Mouse (Mus musculus): ENCODE data around the gene Ninj2. TPM values are rescaled to one million over a fixed set of nuclear protein-coding genes. Genes with fewer than 3 reads are reported as not detected.

Gene Ninj2
- total RNA-seq, 1 experiment: 1.2 TPM

GRCm38 (mm10) chr6:120148716-120149392, 55.7 kb downstream of the Ninj2 start:
- H3K27ac ChIP-seq (ENCODE audit: insufficient read depth, low read depth, low read length, poor library complexity, severe bottlenecking): no peak overlapping the region

GRCm38 (mm10) chr6:120149458-120150120, 56.4 kb downstream of the Ninj2 start:
- in situ Hi-C loops (cut with MboI; ENCODE audit: low sequenced_read_pairs in 2 of 2, unreplicated experiment in 2 of 2): no loop called here
- Histone ChIP-seq H3K9me3 (ENCODE audit: control insufficient read depth, insufficient read depth, low read depth, low read length) (no peaks in the 10 kb centered on the region), H3K4me1 (ENCODE audit: control insufficient read depth in 2 of 2, insufficient read depth in 2 of 2, low read length in 2 of 2, poor library complexity in 1 of 2) (peaks cover 7 to 19% of the 10 kb centered on the region in 2 experiments; a peak in 3 of 4 replicates), H3K9ac (ENCODE audit: insufficient read depth, low read depth, low read length, poor library complexity, severe bottlenecking) (no peak overlapping the region), H3K27ac (ENCODE audit: insufficient read depth, low read depth, low read length, poor library complexity, severe bottlenecking) (no peak overlapping the region), H3K4me3 (ENCODE audit: insufficient read depth in 1 of 2, low read depth in 1 of 2, low read length in 2 of 2, poor library complexity in 1 of 2, severe bottlenecking in 1 of 2) (no peak overlapping the region), H3K36me3 (ENCODE audit: control insufficient read depth, insufficient read depth, low read length, poor library complexity, severe bottlenecking) (no peaks in the 10 kb centered on the region)
- TF ChIP-seq CHD2 (IDR thresholded peaks at IDR 0.05; ENCODE audit: low read depth, low read length) (no peak), ZC3H11A (IDR thresholded peaks at IDR 0.05; ENCODE audit: borderline replicate concordance, low read depth, low read length) (no peak), ZNF384 (IDR thresholded peaks at IDR 0.05; ENCODE audit: low read depth, low read length) (no peak), MAFK (IDR thresholded peaks at IDR 0.05; ENCODE audit: insufficient read depth, low read depth, low read length) (no peak), HCFC1 (IDR thresholded peaks at IDR 0.05; ENCODE audit: borderline replicate concordance, insufficient read depth, low read length) (no peak)
- DNase-seq (ENCODE audit: low read depth, low spot score): no peak

More at GRCm38 (mm10) chr6:120148716-120149392, 55.7 kb downstream of the Ninj2 start:
- no peak for DNase-seq (ENCODE audit: low read depth, low spot score)
- H3K36me3 ChIP-seq (ENCODE audit: control insufficient read depth, insufficient read depth, low read length, poor library complexity, severe bottlenecking): no peaks in the 10 kb centered on the region
- H3K4me1 ChIP-seq (ENCODE audit: control insufficient read depth in 2 of 2, insufficient read depth in 2 of 2, low read length in 2 of 2, poor library complexity in 1 of 2): peaks cover 7 to 19% of the 10 kb centered on the region in 2 experiments; a peak in 3 of 4 replicates
- in situ Hi-C loops (cut with MboI; ENCODE audit: low sequenced_read_pairs in 2 of 2, unreplicated experiment in 2 of 2): no loop called here
- H3K9me3 ChIP-seq (ENCODE audit: control insufficient read depth, insufficient read depth, low read depth, low read length): no peaks in the 10 kb centered on the region
- no peak for TF ChIP-seq MAFK (IDR thresholded peaks at IDR 0.05; ENCODE audit: insufficient read depth, low read depth, low read length)
- no peak for TF ChIP-seq CHD2 (IDR thresholded peaks at IDR 0.05; ENCODE audit: low read depth, low read length)
- no peak overlapping the region for H3K4me3 ChIP-seq (ENCODE audit: insufficient read depth in 1 of 2, low read depth in 1 of 2, low read length in 2 of 2, poor library complexity in 1 of 2, severe bottlenecking in 1 of 2)
- H3K9ac ChIP-seq (ENCODE audit: insufficient read depth, low read depth, low read length, poor library complexity, severe bottlenecking): no peak overlapping the region

- no peaks in the 10 kb centered on the region for H3K9me3 ChIP-seq (ENCODE audit: control insufficient read depth, insufficient read depth, low read depth, low read length)
- no peaks in the 10 kb centered on the region for H3K36me3 ChIP-seq (ENCODE audit: control insufficient read depth, insufficient read depth, low read length, poor library complexity, severe bottlenecking)
- no peak overlapping the region for H3K27ac ChIP-seq (ENCODE audit: insufficient read depth, low read depth, low read length, poor library complexity, severe bottlenecking)
- H3K4me3 ChIP-seq (ENCODE audit: insufficient read depth in 1 of 2, low read depth in 1 of 2, low read length in 2 of 2, poor library complexity in 1 of 2, severe bottlenecking in 1 of 2): no peak overlapping the region
- no peak for DNase-seq (ENCODE audit: low read depth, low spot score)
- peaks cover 7 to 19% of the 10 kb centered on the region in 2 experiments; a peak in 3 of 4 replicates for H3K4me1 ChIP-seq (ENCODE audit: control insufficient read depth in 2 of 2, insufficient read depth in 2 of 2, low read length in 2 of 2, poor library complexity in 1 of 2)
- in situ Hi-C loops (cut with MboI; ENCODE audit: low sequenced_read_pairs in 2 of 2, unreplicated experiment in 2 of 2): no loop called here
- TF ChIP-seq HCFC1 (IDR thresholded peaks at IDR 0.05; ENCODE audit: borderline replicate concordance, insufficient read depth, low read length) (no peak), MAFK (IDR thresholded peaks at IDR 0.05; ENCODE audit: insufficient read depth, low read depth, low read length) (no peak)
- H3K9ac ChIP-seq (ENCODE audit: insufficient read depth, low read depth, low read length, poor library complexity, severe bottlenecking): no peak overlapping the region
Observed at GRCm38 (mm10) chr6:120150206-120150605, 57.1 kb downstream of the Ninj2 start.

GRCm38 (mm10) chr6:120151616-120152053, 58.5 kb downstream of the Ninj2 start:
- Histone ChIP-seq H3K4me3 (ENCODE audit: insufficient read depth in 1 of 2, low read depth in 1 of 2, low read length in 2 of 2, poor library complexity in 1 of 2, severe bottlenecking in 1 of 2) (no peak overlapping the region), H3K9ac (ENCODE audit: insufficient read depth, low read depth, low read length, poor library complexity, severe bottlenecking) (no peak overlapping the region), H3K36me3 (ENCODE audit: control insufficient read depth, insufficient read depth, low read length, poor library complexity, severe bottlenecking) (no peaks in the 10 kb centered on the region), H3K4me1 (ENCODE audit: control insufficient read depth in 2 of 2, insufficient read depth in 2 of 2, low read length in 2 of 2, poor library complexity in 1 of 2) (peaks cover 7 to 19% of the 10 kb centered on the region in 2 experiments; a peak in 3 of 4 replicates), H3K9me3 (ENCODE audit: control insufficient read depth, insufficient read depth, low read depth, low read length) (no peaks in the 10 kb centered on the region), H3K27ac (ENCODE audit: insufficient read depth, low read depth, low read length, poor library complexity, severe bottlenecking) (no peak overlapping the region)
- no peak for TF ChIP-seq CHD2 (IDR thresholded peaks at IDR 0.05; ENCODE audit: low read depth, low read length)
- peak; percentile 69; the same call in 1 of the 2 replicates for TF ChIP-seq ZNF384 (IDR thresholded peaks at IDR 0.05; ENCODE audit: low read depth, low read length)
- TF ChIP-seq HCFC1 (IDR thresholded peaks at IDR 0.05; ENCODE audit: borderline replicate concordance, insufficient read depth, low read length): no peak
- DNase-seq (ENCODE audit: low read depth, low spot score): no peak
- in situ Hi-C loops (cut with MboI; ENCODE audit: low sequenced_read_pairs in 2 of 2, unreplicated experiment in 2 of 2): no loop called here

Measured in ES-E14 (cell line).